Mouse (Mus musculus): ENCODE data around the gene Tctex1d2. TPM values are rescaled to one million over a fixed set of nuclear protein-coding genes. Genes with fewer than 3 reads are reported as not detected.

Gene Tctex1d2
- polyA plus RNA-seq (2017; shearing (Covaris generic)) = 1 to 10 TPM; 2.8 to 6.4 TPM

GRCm38 (mm10) chr16:32419517-32420483, at the start of gene Tctex1d2:
Gene Tctex1d2 (plus strand): TSS chr16:32419702.

GRCm38 (mm10) chr16:32400267-32400666, 19.2 kb upstream of the Tctex1d2 start, which contains the start of gene Tm4sf19:
Gene Tm4sf19 (plus strand): TSS chr16:32400506.

GRCm38 (mm10) chr16:32430474-32431046, 11.1 kb downstream of the Tctex1d2 start, which contains the start of gene Pcyt1a:
Gene Pcyt1a (plus strand): TSS chr16:32430921.

Other genes starting within 250 kb of the Tctex1d2 start
- gene Bex6, start 239.9 kb upstream of the Tctex1d2 start, polyA plus RNA-seq (2017; shearing (Covaris generic)) = not detected
- 10 to 100 TPM; 14.9 to 19.6 TPM for gene Fbxo45, start 172.5 kb upstream of the Tctex1d2 start, polyA plus RNA-seq (2017; shearing (Covaris generic))
- gene Wdr53, start 172.5 kb upstream of the Tctex1d2 start, polyA plus RNA-seq (2017; shearing (Covaris generic)) = 10 to 100 TPM; 22.1 to 22.4 TPM
- under 1 TPM; 0.18 to 0.27 TPM for gene Smco1, start 148.2 kb upstream of the Tctex1d2 start, polyA plus RNA-seq (2017; shearing (Covaris generic))
- 10 to 100 TPM; 16.5 to 20.2 TPM for gene Rnf168, start 142.2 kb upstream of the Tctex1d2 start, polyA plus RNA-seq (2017; shearing (Covaris generic))
- gene Ubxn7, start 87.4 kb upstream of the Tctex1d2 start, polyA plus RNA-seq (2017; shearing (Covaris generic)) = 10 to 100 TPM; 20.9 to 21.8 TPM
- not detected for gene Tm4sf19, start 19.2 kb upstream of the Tctex1d2 start, polyA plus RNA-seq (2017; shearing (Covaris generic))
- gene Pcyt1a, start 11.2 kb downstream of the Tctex1d2 start, polyA plus RNA-seq (2017; shearing (Covaris generic)) = 10 to 100 TPM; 13.0 to 14.8 TPM
- gene Slc51a, start 68.2 kb downstream of the Tctex1d2 start, polyA plus RNA-seq (2017; shearing (Covaris generic)) = not detected
- under 1 TPM; 0.40 to 0.95 TPM for gene Zdhhc19, start 76.6 kb downstream of the Tctex1d2 start, polyA plus RNA-seq (2017; shearing (Covaris generic))
- 10 to 100 TPM; 20.1 to 20.4 TPM for gene Tfrc, start 189.2 kb downstream of the Tctex1d2 start, polyA plus RNA-seq (2017; shearing (Covaris generic))
- 10 to 100 TPM; 21.6 to 26.5 TPM for gene Tnk2, start 224.2 kb downstream of the Tctex1d2 start, polyA plus RNA-seq (2017; shearing (Covaris generic))

Measured in inflammation-experienced regulatory T-cells (primary cell).